Mouse (Mus musculus) MEL (cell line): ENCODE results near the gene Nlrp9c. TPM values are rescaled to one million over a fixed set of nuclear protein-coding genes. Genes with fewer than 3 reads are reported as not detected.
"Not testable (repeated sequence)": the region's sequence is repeated elsewhere in the genome, so short reads cannot be mapped to it uniquely, and the experiment has no call there.

Experiments
- DNase-seq: peaks from one replicate; pipeline ENCODE4 v3.0.0; 2011; ENCODE audit warnings: low read depth, low spot score
- H3K27ac ChIP-seq: 2 replicates; pipeline ENCODE4 v1.5.1; 2012; ENCODE audit warnings: low read depth, mild to moderate bottlenecking, control low read depth, low read length, moderate library complexity; ENCODE audit not compliant: control insufficient read depth
- H3K27me3 ChIP-seq, 2 experiments: fragments of 150-350 bp in 1 of 2; sonication (generic) in 1 of 2; 2 replicates each; pipeline ENCODE4 v1.6.1; 2012; ENCODE audit warnings: low read length in 2 of 2, mild to moderate bottlenecking in 2 of 2, improper control_type of control experiment in 1 of 2, moderate library complexity in 1 of 2; ENCODE audit not compliant: insufficient read depth in 2 of 2, control insufficient read depth in 1 of 2
- H3K36me3 ChIP-seq, 2 experiments: 2 replicates each; pipeline ENCODE4 v1.6.1; 2012 to 2014; ENCODE audit warnings: low read length in 2 of 2, improper control_type of control experiment in 1 of 2, inconsistent platforms in 1 of 2, mild to moderate bottlenecking in 1 of 2; ENCODE audit not compliant: insufficient read depth in 2 of 2, control insufficient read depth in 1 of 2
- H3K4me1 ChIP-seq, 2 experiments: fragments of 150-350 bp in 1 of 2; sonication (generic) in 1 of 2; 2 replicates each; pipeline ENCODE4 v1.6.1; 2012; ENCODE audit warnings: low read length in 2 of 2, improper control_type of control experiment in 1 of 2, mild to moderate bottlenecking in 1 of 2; ENCODE audit not compliant: insufficient read depth in 2 of 2, control insufficient read depth in 1 of 2
- H3K4me3 ChIP-seq, 2 experiments: fragments of 150-350 bp in 1 of 2; sonication (generic) in 1 of 2; 2 replicates each; pipeline ENCODE4 v1.5.1; 2012; ENCODE audit warnings: low read depth in 2 of 2, low read length in 2 of 2, mild to moderate bottlenecking in 2 of 2, moderate library complexity in 2 of 2, control low read depth in 1 of 2, improper control_type of control experiment in 1 of 2; ENCODE audit not compliant: control insufficient read depth in 1 of 2, insufficient read depth in 1 of 2
- H3K79me2 ChIP-seq: 2 replicates; pipeline ENCODE4 v1.6.1; 2012; ENCODE audit warnings: mild to moderate bottlenecking, low read length, moderate library complexity; ENCODE audit not compliant: control insufficient read depth, poor library complexity, insufficient read depth
- H3K9ac ChIP-seq: 2 replicates; pipeline ENCODE4 v1.6.1; 2012; ENCODE audit warnings: low read depth, mild to moderate bottlenecking, control low read depth, low read length, moderate library complexity; ENCODE audit not compliant: control insufficient read depth, poor library complexity, severe bottlenecking
- H3K9me3 ChIP-seq: fragments of 150-350 bp; sonication (generic); replicated peaks from 2 replicates; pipeline ENCODE4 v1.6.1; 2012; ENCODE audit warnings: mild to moderate bottlenecking, low read length, improper control_type of control experiment, moderate library complexity; ENCODE audit not compliant: insufficient read depth
- polyA plus RNA-seq, 2 experiments: library from polyadenylated mRNA; stranded (reverse) in 1 of 2; unstranded in 1 of 2; fragments of >175 nt in 1 of 2; fragments of >200 nt in 1 of 2; gene quantifications; 2 replicates each; pipeline versions ENCODE4 v1.2.1 to v1.2.4; 2012; ENCODE audit warnings: low replicate concordance in 2 of 2, low read depth in 1 of 2; ENCODE audit not compliant: insufficient read length in 2 of 2, insufficient read depth in 1 of 2, missing spikeins in 1 of 2
- total RNA-seq: library from RNA; depleted of rRNA; stranded (reverse); fragments of 300-350 nt; gene quantifications from 2 replicates; pipeline ENCODE4 v1.2.3, GENCODE M21; 2012; rRNA removed

Nlrp9c gene
- total and polyA plus RNA-seq, 3 experiments: not detected

DNA sequence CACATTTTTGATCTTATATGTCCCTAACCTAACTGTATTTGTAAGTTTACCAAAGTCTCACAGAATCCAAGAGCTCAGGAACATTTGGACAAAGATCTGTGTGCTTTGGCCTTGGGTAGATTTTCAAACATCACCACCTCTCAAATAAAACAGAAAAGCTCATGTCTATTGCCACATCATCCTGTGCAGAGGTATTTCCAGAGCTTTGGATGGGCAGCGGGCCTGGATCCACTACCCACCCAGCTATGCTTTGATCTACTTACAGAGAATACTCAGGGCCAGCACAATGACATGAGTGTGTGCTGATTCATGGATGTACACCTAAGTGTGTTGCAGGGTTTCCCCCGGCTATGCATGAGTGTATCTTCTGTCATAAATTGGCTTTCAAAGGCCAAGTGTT, 88.3 kb downstream of the Nlrp9c start:
- not testable (repeated sequence) for H3K4me3 ChIP-seq, DNase-seq, H3K27me3 ChIP-seq, H3K79me2 ChIP-seq, H3K27ac ChIP-seq, H3K9me3 ChIP-seq, H3K4me1 ChIP-seq, H3K9ac ChIP-seq, H3K36me3 ChIP-seq

DNA sequence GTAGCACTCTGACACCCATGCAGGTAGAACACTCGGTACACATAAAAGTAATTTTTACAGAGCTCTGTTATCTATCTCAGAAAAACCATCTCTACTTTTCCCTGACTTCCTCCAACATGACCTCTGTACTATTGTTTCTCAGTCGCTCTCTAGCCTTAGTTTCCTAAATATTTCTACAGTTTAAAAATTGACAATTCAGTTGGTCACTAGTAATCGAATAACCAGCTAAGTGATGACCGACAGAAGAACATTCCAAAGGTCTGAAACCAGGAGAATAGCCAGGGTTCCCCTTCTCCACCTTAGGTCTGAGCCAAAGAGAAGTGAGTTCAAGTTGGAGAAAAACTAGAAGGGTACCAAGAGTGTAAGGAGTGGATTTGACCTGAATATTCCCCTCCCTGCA, 91.7 kb downstream of the Nlrp9c start:
- not testable (repeated sequence) for H3K27ac ChIP-seq, H3K9me3 ChIP-seq, H3K27me3 ChIP-seq, DNase-seq, H3K4me3 ChIP-seq, H3K9ac ChIP-seq, H3K4me1 ChIP-seq, H3K36me3 ChIP-seq, H3K79me2 ChIP-seq

DNA sequence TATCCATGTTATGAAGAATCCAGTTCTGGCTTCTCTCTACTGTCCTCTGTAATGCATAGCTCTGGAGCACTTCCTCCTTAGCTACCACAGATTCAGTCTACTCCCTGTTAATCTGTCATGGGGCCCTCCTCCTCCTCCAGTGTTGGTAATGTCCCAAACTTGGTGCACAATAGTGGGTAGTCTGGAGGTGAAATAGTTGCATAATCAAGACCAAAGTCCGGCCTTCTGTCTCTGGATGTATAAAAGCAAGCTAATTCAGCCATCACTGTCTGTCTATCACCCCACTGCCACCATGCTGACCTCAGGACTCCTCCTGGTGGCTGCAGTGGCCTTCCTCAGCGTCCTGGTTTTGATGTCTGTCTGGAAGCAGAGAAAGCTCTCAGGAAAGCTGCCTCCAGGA, 96.6 kb downstream of the Nlrp9c start, which contains the start of gene Cyp2a4:
Gene Cyp2a4, plus strand, starts transcription at position 244 of the 400 bp plus-strand sequence.
- H3K79me2 ChIP-seq, H3K27me3 ChIP-seq, H3K27ac ChIP-seq, H3K4me3 ChIP-seq, DNase-seq, H3K36me3 ChIP-seq, H3K9ac ChIP-seq, H3K9me3 ChIP-seq, H3K4me1 ChIP-seq: not testable (repeated sequence)

DNA sequence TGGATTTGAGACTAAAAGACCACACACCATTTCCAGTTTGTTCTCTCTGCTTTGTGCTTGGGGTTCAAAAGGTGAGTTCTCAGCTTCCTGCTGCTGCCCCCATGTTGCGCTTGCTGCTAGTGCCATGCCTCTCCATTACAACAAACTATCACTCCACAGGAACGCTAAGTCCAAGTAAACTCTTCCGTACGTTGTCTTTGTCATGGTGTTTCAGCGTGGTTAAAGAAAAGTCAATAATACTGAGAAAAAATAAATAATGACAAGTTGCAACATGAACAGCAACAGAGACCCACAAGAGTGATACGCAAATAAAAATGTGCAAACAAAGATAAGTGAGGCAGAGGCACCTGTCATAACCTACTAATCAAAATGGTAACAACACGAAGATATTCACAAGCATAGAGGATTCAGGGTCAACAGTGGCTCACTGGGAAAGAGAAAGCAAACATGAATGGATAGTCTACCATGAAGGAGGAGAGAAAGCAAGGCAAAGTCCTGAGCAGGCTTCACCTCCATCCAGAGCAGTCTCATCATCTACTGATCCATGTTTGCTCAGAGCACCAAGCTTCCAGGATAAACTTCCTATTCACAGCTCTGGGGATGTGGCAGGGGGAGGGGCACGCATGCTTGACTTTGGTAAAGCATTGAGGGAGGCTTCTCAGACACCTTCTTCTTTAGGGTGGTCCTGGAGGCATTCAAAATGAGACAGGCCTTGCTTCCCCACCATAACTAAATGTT, 99.9 kb downstream of the Nlrp9c start:
- not testable (repeated sequence) for H3K4me3 ChIP-seq, H3K79me2 ChIP-seq, H3K27ac ChIP-seq, H3K9ac ChIP-seq, H3K4me1 ChIP-seq, H3K36me3 ChIP-seq, H3K9me3 ChIP-seq, DNase-seq, H3K27me3 ChIP-seq

Other genes with a start within 250 kb of the Nlrp9c start
- gene Cyp2b9, start 230.3 kb downstream of the Nlrp9c start, total RNA-seq: not detected in 2 replicates
- not detected for gene Cyp2b9, start 230.3 kb downstream of the Nlrp9c start, polyA plus RNA-seq
- gene Vmn1r184, start 143.4 kb downstream of the Nlrp9c start, total RNA-seq: not detected in 2 replicates
- gene Vmn1r184, start 143.4 kb downstream of the Nlrp9c start, polyA plus RNA-seq: not detected
- not detected in 2 replicates for gene Cyp2a4, start 96.5 kb downstream of the Nlrp9c start, total RNA-seq
- not detected for gene Cyp2a4, start 96.5 kb downstream of the Nlrp9c start, polyA plus RNA-seq
- gene Nlrp4a, start 31.4 kb upstream of the Nlrp9c start, total RNA-seq: not detected in 2 replicates
- gene Nlrp4a, start 31.4 kb upstream of the Nlrp9c start, polyA plus RNA-seq: not detected
- not detected in 2 replicates for gene Nlrp9a, start 131.3 kb upstream of the Nlrp9c start, total RNA-seq
- not detected for gene Nlrp9a, start 131.3 kb upstream of the Nlrp9c start, polyA plus RNA-seq
- gene Vmn1r185, start 214.8 kb upstream of the Nlrp9c start, total RNA-seq: not detected in 2 replicates
- gene Vmn1r185, start 214.8 kb upstream of the Nlrp9c start, polyA plus RNA-seq: not detected